Mouse (Mus musculus) cerebellum, adult 9-10 months (tissue): ENCODE measurements around the gene Mypop.

ENCODE experiments used
- DNase-seq: peaks from one replicate; pipeline ENCODE4 v3.0.0; 2022

Mypop gene

DNA sequence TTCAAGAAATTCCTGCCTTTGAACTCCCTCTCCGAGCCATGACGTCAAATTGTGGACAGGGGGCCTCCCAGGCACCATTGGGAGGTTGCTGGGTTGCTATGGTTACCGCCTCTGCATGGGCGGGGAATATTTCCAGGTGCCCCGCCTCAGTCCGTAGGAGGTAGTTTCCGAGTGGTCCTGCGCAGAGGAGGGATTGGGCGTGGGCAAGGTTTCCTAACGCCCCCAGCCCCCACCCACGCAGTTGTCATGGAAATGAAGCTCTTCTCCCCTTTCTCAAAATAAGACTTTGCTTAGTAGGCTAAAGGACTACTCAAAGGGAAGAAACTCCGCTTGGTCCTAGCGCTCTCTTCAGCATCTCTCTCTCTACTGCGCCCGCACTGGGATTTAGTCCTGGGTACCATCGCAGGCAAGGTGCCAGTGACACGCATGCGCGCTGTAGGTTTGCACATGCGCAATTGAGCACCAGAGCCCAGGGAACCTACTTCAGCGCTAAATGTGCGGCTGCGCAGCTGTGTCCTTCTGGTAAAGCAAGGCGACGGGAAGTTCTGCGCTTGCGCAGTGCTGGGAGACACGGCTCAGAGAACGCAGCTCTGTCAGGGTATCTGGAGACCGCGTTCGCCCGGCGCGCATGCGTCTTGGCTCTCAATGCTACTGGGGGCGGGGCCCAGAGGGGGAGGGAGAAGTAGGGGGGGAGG, at the start of gene Mypop:
Mypop (plus strand) TSS at position 645 of the 695 bp plus-strand sequence.
- peak; percentile 100 for DNase-seq

DNA sequence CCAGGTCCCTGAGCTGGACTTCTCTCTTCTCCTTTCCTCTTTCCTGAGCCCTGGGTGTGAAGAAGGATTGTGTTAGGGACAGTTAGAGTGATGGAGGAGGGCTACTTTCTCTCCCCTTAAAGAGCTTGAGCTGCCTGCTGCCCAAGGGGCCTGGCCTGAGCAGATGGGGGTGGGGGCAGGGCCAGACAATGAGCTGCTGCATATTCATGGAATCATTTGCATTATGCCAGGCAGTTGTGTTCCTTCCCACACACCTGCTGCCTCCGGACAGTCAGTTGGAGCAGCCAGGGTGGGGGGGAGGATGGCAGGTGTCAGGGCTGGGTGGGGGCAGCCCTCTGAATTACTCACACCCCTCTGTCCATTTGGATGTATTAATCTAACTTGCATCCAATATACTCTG, 48.7 kb upstream of the Mypop start:
- DNase-seq = no peak

DNA sequence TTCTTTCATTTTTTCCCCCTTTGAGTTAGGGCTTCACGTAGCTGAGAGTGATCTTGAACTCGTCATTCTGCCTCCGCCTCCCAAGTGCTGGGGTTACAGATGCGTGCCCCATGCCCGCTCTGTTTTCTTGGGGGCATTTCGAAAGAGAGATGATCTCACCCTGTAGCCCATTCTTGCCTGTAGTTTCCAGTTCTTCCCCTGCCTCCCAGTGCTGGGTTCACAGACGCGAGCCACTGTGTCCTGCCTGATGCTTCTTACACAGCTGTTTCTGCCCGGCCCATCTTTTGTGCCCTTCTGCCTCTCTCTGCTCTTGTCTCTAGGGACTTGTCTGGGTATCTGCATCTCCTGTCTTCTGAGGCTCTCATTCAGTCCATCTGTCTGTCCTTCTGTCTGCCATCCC, 48.2 kb upstream of the Mypop start:
- no peak for DNase-seq

DNA sequence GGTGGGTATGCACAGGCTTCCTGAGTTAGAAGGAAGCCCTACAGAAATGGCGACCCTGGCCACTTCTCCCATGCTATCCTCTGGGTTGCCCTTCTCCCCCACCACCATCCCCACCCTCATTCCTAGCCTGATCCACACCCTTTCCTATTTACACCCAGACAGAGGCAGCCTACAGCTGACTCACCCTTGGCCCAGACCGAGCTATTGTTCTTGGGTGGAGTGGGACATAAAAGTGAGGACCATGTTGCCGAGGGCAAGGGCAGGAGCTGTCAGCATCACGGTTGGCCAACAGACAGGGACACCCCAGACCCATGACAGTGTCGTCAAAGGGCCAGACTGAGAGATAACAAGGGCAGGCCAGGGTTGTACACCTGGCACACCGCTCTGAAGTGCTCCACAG, 42.9 kb upstream of the Mypop start:
- no peak for DNase-seq

DNA sequence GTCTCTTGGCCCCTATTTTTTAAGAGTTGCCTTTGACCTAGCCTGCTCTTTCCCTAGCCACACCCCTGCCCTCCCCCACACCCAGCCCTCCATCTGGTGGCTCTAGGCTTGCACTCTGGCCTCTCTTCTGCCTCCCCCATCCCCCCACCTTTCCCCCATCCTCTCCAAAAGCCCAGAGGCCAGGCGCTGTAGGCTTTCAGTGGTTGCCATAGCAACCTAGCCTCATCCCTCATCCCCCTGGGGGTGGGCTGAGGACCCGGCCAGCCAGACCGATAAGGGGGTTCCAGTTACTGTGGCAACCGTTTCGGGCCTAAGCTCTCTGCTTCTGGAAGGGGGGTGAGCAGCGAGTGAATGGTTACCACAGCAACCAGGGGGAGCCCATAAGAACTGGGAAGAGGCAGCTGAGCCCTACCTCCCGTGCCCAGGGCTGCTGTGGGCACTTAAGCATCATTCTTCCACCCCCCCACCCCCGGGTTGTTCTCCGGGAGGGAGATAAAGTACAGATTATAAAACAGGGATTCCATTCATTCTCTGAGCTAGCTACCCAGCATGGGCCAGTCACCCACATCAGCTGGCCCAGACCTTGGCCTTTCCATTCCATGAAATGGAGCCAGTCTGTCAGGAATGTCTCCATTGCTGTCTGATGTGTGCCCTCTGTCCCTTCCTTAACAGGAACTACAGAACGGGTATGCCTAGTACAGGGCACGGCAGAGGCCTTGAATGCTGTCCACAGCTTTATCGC, 41.1 kb upstream of the Mypop start:
- DNase-seq = no peak

DNA sequence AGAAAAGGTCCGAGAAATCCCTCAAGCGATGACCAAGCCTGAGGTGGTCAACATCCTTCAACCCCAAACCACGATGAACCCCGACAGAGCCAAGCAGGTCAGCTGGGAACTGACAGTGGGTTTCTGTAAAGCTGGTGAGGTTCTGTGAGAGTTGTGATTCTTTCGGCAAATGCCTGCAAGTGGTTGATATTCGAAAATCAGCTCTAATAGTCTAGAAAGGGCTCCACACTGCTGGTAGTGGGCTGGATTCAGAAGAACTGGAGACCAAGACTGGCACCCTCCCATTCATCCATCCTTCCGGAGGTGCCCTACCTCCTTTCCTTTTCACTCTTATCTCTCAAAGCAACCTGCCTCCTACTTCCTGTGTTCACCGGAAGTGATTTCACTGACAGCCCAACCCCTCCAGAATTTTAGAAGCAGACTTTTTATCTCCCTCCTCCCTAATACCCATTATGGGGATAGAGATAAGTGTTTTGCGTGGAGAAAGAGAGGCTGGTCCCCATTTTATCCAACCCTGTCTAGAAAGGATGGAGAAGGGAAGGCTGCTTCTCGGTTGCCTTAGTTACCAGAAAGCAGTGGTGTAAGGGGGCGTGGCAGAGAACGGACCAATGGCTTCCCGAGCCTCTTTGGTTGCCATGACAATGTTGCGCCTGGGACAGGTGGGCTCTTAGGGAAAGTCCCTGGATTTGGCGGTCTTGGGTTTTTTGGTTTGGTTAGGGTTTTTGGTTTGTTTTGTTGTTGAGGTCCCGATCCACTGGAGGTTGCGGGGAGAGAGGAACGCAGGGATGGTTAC, 40.3 kb upstream of the Mypop start:
- DNase-seq = no peak

DNA sequence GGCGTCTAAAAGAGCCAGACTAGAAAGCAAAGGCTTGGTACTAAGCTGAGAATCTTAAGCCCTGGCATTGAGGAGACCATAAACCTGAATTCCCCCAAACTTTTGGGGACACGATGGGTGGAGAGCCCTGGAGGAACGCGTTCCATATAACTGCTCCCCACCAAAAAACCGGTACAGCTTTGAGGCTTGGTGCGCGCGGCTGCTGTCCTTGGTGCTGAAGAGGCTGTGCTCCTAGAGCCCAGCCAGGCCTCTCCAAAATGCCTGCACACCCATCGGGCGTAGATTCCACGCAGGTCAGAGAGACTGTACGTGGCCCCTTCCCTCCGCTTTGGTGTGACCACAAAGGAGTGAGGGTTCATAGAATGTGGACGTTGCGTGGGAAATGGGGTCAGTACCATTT, 39.6 kb upstream of the Mypop start:
- no peak for DNase-seq

DNA sequence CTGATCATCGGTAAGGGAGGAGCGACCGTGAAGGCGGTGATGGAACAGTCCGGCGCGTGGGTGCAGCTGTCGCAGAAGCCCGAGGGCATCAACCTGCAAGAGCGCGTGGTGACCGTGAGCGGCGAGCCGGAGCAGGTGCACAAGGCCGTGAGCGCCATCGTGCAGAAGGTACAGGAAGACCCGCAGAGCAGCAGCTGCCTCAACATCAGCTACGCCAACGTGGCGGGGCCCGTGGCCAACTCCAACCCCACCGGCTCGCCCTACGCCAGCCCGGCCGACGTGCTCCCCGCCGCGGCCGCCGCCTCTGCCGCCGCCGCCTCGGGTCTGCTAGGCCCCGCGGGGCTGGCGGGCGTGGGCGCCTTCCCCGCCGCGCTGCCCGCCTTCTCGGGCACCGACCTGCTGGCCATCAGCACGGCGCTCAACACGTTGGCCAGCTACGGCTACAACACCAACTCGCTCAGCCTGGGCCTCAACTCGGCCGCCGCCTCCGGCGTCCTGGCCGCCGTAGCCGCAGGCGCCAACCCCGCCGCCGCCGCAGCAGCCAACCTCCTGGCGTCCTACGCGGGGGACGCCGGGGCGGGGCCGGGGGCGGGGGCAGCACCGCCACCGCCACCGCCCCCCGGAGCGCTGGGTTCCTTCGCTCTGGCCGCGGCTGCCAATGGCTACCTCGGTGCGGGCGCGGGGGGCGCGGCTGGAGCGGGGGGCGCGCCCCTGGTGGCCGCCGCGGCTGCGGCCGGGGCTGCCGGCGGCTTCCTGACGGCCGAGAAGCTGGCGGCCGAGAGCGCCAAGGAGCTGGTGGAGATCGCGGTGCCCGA, 33.3 kb upstream of the Mypop start:
- DNase-seq = peak; percentile 73

DNA sequence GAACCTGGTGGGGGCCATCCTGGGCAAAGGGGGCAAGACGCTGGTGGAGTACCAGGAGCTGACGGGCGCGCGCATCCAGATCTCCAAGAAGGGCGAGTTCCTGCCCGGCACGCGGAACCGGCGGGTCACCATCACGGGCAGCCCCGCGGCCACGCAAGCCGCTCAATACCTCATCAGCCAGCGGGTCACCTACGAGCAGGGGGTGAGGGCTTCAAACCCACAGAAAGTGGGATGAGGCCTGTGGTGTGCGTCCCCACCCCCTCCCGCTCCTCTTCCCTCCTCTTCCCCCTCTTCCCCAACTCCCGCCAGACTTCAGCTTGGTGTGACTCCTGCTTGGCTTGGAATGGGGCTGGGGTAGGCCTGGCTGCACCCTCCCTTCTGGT, 32.7 kb upstream of the Mypop start:
- peak; percentile 63 for DNase-seq

DNA sequence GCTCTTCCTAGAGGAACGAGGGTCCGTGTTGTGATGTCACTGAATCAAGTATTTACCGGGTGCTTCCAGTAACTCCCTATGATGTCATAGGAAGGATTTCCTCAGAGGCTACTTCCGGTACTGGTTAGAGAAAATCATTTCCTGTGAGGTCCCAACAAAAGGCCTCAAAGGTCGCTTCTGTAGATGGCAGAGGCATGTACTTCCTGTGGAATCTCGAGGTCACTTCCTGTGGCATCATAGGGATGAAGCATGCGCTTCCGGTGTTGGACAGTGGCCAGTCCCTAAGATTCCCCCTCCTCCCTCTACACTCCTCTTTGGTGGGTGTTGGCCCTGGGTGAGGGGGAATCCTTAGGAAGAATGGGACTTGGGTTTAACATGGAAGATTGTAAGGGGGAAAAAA, 31.6 kb upstream of the Mypop start:
- peak; percentile 48 for DNase-seq

DNA sequence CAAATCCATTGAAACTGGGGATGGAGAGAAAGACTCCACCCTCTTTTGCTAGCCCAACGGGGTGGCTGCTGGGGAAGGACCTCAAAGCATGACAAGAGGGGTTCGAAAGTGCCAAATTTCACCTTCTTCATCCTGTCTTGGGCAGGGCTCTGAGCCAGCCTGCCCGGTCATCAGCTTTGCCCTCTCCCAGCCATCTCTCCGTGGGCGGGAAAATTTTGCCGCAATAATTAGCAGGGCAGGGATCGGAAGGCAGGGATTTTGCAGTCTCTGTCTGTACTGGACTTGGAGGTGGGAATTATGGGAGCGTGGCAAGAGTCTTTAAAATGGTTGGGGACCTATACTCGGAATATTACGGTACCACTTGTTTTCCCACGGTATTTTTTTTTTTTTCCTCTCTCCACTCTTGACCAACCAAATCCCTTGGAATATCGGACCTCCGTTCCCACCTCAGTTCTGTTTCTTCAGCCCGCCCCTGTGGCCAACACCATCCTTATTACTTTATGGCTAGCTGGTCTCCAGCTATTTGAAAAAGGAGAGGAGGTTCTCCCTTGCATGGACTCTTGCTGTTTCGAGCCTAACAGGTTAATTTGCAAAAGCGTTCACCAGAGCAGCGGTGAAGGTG, 28.8 kb upstream of the Mypop start:
- no peak for DNase-seq

DNA sequence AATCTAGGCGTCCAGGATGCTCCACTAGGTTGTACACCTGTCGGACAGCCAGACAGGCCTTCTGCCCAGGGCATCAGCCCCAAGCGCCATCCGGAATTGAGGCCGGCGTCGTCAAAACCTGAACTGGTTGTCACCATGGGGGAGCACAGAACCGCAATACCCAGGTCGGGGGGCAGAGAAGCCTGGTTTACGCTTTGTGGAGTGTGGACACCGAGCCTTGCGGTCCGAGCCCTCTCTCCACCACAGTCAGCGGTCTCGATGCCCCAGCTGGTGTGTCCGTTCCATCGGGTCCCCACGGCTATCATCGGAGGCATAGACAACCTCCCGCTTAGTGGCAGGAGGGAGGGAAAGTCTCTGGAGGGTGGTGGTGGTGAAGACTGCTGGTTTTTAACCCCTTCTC, 28.2 kb upstream of the Mypop start:
- no peak for DNase-seq

DNA sequence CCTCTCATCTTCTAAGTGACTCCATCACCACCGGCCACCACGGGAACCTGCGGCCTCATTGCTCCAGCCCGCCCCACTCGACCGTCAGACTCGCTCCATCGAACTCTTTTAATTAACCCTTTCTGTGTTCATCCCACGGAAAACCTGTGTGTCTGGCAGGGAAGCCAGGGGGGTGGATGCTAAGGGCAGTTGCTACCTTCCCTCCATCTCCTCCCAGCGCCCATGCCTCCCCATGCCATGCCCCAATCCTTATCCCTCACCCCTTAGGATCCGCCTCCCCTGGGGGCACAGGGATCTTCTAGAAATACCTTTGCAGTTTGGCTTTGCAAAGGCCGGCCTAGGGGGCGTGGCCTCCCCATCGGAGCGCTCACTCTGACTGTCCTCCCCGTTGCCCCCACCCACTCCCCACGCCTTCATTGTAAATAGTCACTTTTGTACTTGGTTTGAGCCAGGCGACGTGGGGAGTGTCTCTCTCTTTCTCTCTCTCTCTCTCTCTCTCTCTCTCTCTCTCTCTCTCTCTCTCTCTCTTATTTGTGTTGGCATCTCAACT, 27.7 kb upstream of the Mypop start:
- DNase-seq = no peak

DNA sequence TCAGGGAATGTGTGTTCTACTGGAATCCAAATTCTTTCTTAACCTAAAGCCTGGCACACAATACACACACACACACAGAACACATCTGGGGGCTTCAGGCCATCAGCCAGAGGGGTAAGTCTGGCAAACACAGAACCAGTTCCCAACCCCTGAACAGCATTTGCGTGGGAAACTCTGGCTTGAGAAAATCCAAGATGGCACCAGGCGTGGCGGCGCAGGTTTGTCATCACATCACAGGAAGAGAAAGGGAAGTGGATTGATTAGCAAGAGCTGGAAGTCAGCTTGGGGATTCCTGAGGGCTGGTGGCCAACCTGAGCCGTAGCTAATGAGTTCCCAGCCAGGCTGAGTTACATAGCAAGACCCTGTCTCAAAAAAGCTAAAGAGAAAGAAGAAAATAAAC, 25.7 kb upstream of the Mypop start:
- no peak for DNase-seq

DNA sequence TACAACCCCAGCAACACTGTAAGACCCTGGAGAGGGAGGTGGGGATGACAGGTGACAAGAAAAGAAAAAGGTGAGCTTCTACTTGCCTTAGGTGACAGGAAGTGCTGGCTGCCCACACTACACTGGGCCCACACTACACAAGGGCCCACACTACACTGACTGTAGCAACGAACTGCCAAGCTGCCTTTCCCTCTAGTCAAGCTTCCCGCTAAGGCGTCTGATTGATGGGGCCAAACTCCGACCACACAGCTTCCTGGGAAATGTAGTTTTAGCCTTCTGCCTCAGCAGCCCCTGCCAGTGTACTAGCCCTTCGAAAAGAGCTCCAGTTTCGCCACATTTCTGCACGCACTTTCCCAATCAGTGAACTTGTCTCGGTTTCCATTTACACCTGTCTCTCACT, 23.4 kb upstream of the Mypop start:
- DNase-seq = no peak

DNA sequence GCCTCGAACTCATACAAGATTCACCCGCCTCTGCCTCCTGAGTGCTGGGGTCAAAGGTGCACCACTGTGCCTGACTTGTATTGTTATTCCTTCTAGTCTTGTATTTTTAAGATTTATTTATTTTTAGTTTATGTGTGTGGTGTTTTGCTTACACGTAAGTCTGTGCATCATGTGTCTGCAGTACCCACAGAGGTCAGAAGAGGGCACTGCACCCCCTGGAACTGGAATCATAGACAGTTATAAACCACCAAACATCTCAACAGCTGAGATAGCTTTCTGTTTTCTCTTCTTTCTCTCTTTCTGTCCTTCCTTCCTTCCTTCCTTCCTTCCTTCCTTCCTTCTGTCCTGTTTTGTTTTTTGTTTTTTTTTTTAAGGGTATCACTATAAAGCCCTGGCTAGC, 20.1 kb upstream of the Mypop start:
- DNase-seq = no peak

DNA sequence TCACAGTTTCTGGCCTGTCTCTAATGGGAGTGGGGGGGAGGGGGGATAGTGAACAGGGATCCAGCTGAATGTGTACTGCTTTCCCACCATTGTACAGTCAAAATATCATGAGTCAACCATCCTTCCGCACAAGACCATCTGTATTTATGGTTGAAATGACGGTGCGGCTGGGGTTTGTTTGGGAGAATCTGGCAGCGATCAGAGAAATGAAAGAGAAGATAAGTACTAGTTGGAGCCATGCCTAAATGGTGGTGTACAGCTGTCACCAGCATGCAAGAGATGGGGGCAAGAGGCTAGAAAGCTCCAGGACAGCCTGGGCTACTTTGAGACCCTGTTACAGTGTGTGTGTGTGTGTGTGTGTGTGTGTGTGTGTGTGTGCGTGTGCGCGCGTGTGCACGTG, 12.7 kb upstream of the Mypop start:
- no peak for DNase-seq

DNA sequence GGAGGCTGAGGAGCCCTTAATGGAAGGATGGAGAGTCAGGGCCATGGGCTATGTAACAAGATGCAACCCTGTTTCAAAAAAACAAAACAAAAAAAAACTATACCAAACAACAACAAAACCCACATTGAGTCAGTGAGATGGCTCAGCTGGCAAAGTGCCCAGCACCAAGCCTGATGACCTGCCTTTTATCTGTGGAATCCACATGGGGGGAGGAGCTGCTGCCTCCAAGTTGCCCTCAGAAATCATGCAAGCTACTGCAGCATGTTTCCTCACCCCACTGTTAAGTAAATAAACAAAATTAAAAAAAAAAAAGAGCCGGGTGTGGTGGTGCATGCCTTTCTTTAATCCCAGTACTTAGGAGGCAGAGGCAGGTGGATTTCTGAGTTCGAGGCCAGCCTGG, 4.5 kb upstream of the Mypop start:
- DNase-seq = peak; percentile 30

DNA sequence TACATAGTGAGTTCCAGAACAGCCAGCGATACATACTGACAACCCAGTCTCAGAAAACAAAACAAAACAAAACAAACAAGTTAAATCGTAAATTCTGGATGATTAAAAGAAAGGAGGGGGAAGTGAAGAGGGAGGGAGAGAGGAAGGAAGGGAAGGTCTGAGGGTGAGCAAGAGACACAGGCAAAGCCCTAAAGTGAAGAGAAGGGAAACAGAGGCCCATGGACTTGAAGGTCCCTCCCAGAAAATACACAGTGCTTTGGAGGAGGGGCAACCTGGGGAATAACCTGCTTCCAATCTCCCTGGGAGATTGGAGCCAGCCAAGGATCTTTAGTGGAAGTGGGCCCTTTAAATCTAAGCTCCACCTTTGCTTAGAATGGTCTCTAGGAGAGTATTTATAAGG, 3.9 kb upstream of the Mypop start, which contains the start of gene Nanos2:
Nanos2 (plus strand) TSS at position 301 of the 400 bp plus-strand sequence.
- no peak for DNase-seq

DNA sequence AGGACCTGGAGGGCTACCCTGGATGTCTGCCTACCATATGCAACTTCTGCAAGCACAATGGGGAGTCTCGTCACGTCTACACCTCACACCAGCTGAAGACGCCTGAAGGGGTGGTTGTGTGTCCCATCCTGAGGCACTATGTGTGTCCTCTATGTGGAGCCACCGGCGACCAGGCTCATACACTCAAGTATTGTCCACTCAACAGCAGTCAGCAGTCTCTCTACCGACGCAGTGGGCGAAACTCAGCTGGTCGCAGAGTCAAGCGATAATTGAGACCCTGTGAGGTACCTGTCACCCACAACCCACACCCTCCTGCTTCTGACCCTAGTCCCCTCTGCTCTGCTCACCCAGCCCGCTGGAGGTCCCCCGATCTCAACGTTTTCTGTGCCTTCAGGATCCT, 3.3 kb upstream of the Mypop start:
- peak; percentile 55 for DNase-seq

DNA sequence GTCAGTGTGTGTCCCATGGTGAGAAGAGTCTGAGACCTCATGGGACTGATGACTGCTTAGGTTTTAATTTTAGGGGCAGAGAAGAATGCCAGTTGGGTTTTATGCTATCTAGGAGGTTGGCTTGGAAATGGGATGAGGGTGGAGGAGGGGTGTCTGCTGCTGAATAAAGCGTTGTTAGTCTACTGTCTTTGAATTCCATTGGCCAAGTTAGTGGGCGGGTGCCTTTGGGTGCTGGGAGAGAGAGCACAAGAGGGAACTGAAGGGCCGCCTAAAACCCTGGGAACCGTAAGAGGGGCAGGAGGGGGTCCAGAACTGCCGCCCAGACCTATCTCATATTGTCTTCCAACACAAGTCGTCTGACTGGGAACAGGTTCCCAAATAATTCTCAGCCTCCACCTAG, 2.3 kb upstream of the Mypop start:
- DNase-seq = peak; percentile 63

DNA sequence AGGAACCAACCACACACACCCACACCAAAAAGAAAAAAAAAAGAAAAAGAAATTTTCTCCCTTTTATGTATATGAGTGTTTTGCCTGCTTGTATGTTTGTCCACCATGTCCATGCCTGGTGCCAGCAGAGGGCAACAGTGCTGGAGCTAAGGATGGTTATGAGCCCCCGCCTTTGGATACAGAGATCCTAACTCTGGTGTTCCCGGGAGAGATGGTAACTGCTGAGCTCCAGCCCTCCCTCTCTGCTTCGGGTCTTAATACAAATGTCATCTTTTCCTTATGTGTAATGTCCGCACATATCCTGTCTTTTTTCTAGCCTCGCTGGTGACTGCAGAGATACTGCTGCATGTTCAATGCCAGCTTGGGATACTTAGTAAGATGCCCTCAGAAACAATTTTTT, 1.1 kb upstream of the Mypop start:
- peak; percentile 82 for DNase-seq
